Mouse (Mus musculus) brain, embryonic 14.5 days (tissue): ENCODE measurements around the gene Endod1.

Experiments used
- CTCF ChIP-seq: fragments of 200-500 bp; IDR thresholded peaks from 2 replicates; pipeline ENCODE4 v1.5.1; 2012; ENCODE audit warnings: inconsistent platforms, mild to moderate bottlenecking, moderate library complexity, borderline replicate concordance; ENCODE audit not compliant: insufficient read depth, insufficient read length; ENCODE audit errors: extremely low read depth
- POLR2A ChIP-seq: fragments of 200-500 bp; IDR thresholded peaks from 2 replicates; pipeline ENCODE4 v1.6.1; 2012; ENCODE audit warnings: mild to moderate bottlenecking, inconsistent platforms, borderline replicate concordance; ENCODE audit not compliant: poor library complexity, insufficient read depth, insufficient read length, severe bottlenecking; ENCODE audit errors: extremely low read depth

GRCm38 (mm10) chr9:14406056-14406455 lies 24.7 kb upstream of the Endod1 start:
- TF ChIP-seq CTCF = no peak
- TF ChIP-seq POLR2A = no peak
